In the genomic region with DNA sequence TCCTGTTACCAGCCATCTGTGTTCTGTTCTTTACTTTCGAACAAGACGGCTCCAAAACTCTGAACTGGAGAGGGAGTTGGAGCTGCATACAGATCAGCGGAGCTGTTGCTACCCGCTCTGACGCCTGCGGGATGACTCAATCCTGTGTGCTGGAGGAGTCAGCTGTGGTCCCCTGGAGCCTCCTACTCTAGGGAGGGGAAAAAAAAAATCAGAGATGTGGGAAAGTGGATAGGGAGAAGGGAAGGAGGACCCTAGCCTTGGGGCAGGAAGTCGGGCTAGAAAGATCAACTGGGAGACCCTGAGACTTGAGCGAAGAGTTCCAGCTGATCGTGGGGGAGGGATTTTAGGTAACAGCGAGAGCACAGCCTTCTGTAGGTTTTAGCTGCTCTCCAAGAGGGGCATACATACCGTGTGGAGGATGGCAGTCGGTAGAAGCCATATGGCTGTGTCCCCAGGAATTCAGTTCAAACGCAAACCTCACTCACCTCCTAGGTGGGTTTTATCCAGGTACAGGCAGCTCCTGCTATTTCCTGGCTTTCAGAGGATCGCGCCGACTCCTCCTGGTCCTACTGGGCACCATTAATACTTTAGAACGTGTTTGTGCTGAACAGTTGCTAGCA, we compare ENCODE assay signal across 8 mouse cellular contexts. TPM values are rescaled to one million over a fixed set of nuclear protein-coding genes. Genes with fewer than 3 reads are reported as not detected.
DNase-seq lines count a peak whose midpoint lies in the region; ATAC-seq and TF ChIP-seq lines count a peak whose summit lies in the region.

No protein-coding gene starts in this region.

- H3K36me3 ChIP-seq in embryonic facial prominence, embryonic 12.5 days: no peaks in the 10 kb centered on the region
- H3K36me3 ChIP-seq in heart, embryonic 13.5 days: no peaks in the 10 kb centered on the region
- no peaks in the 10 kb centered on the region for H3K36me3 ChIP-seq in lung, postnatal 0 days (ENCODE audit: insufficient read depth, low read length)

- no peak overlapping the region for H3K27ac ChIP-seq in embryonic facial prominence, embryonic 12.5 days
- H3K27ac ChIP-seq in heart, embryonic 13.5 days (replicated peaks): 0 out of 2 replicates have a peak overlapping the region, but pooled peaks have one; percentile 29
- H3K27ac ChIP-seq in lung, postnatal 0 days (ENCODE audit: low read length): no peak overlapping the region

- ATAC-seq in embryonic facial prominence, embryonic 12.5 days (ENCODE audit: insufficient number of reproducible peaks, insufficient read depth, low FRiP score, low TSS enrichment): no peak
- ATAC-seq in heart, embryonic 13.5 days (ENCODE audit: extremely low read depth, insufficient number of reproducible peaks, low FRiP score, low TSS enrichment): no peak
- ATAC-seq in lung, postnatal 0 days: peak; percentile 77
- ATAC-seq in inflammation-experienced regulatory T-cells, adult 6 months: no peak

- peak overlapping the region; percentile 29; the same call in 1 of the 2 replicates for H3K9ac ChIP-seq in embryonic facial prominence, embryonic 12.5 days
- H3K9ac ChIP-seq in heart, embryonic 13.5 days: peak overlapping the region; percentile 76
- H3K9ac ChIP-seq in lung, postnatal 0 days (replicated peaks; ENCODE audit: low read depth): 0 out of 2 replicates have a peak overlapping the region, but pooled peaks have one; percentile 19

- H3K27me3 ChIP-seq in embryonic facial prominence, embryonic 12.5 days: no peaks in the 10 kb centered on the region
- no peaks in the 10 kb centered on the region; the same call in 1 of the 2 replicates for H3K27me3 ChIP-seq in heart, embryonic 13.5 days (replicated peaks)
- H3K27me3 ChIP-seq in lung, postnatal 0 days (replicated peaks; ENCODE audit: insufficient read depth, low read length): no peaks in the 10 kb centered on the region

- peak overlapping the region; percentile 22 for H3K4me3 ChIP-seq in embryonic facial prominence, embryonic 12.5 days
- peak overlapping the region; percentile 54 for H3K4me3 ChIP-seq in heart, embryonic 13.5 days
- peak overlapping the region; percentile 16 for H3K4me3 ChIP-seq in lung, postnatal 0 days (ENCODE audit: low read depth, low read length)

- 1% methylated on average over 17 of the region's 17 CpGs for WGBS in embryonic facial prominence, embryonic 12.5 days
- whole genome bisulfite sequencing in heart, embryonic 13.5 days: under 1% methylated on average over 17 of the region's 17 CpGs
- 2% methylated on average over 17 of the region's 17 CpGs for WGBS in lung, postnatal 0 days

- no peak for TF ChIP-seq CTCF in lung, postnatal 0 days (IDR thresholded peaks at IDR 0.05)

- no peaks in the 10 kb centered on the region for H3K9me3 ChIP-seq in embryonic facial prominence, embryonic 12.5 days
- H3K9me3 ChIP-seq in heart, embryonic 13.5 days: no peaks in the 10 kb centered on the region
- H3K9me3 ChIP-seq in lung, postnatal 0 days (ENCODE audit: low read length): no peaks in the 10 kb centered on the region

- peaks cover 14% of the 10 kb centered on the region for H3K4me1 ChIP-seq in embryonic facial prominence, embryonic 12.5 days
- H3K4me1 ChIP-seq in heart, embryonic 13.5 days: peaks cover 24% of the 10 kb centered on the region
- H3K4me1 ChIP-seq in lung, postnatal 0 days (ENCODE audit: insufficient read depth, low read depth, low read length): peaks cover 9% of the 10 kb centered on the region

- H3K4me2 ChIP-seq in embryonic facial prominence, embryonic 12.5 days (replicated peaks): peak overlapping the region; percentile 72
- H3K4me2 ChIP-seq in heart, embryonic 13.5 days: peak overlapping the region; percentile 96
- H3K4me2 ChIP-seq in lung, postnatal 0 days (replicated peaks; ENCODE audit: low read depth, low read length): peak overlapping the region; percentile 53

- peak; percentile 73 for DNase-seq in 3T3-L1 (ENCODE audit: low read depth, low spot score)
- DNase-seq in adrenal gland, adult 2 months: peak; percentile 74
- peak; percentile 68 to 85 for DNase-seq in layer of hippocampus, postnatal 14 days (ENCODE audit: low spot score in 2 of 2)
- peak; percentile 73 for DNase-seq in lung, postnatal 0 days (ENCODE audit: low spot score)
- peak; percentile 86 to 92 for DNase-seq in right cerebral cortex, postnatal 10 days (ENCODE audit: low spot score in 2 of 2)

- no peak for TF ChIP-seq EP300 in lung, postnatal 0 days (IDR thresholded peaks at IDR 0.05)

RNA-seq across cellular contexts. Expression of a gene that starts 16.9 kb away (rescaled TPM):
- 10 to 100 TPM; 45.9 to 51.0 TPM for total RNA-seq in adrenal gland, adult 2 months (2021)
- 2.2 and 2.8 TPM in 2 replicates for polyA plus RNA-seq in adrenal gland, adult 2 months (2012; rRNA removed)
- polyA plus RNA-seq in embryonic facial prominence, embryonic 12.5 days (2016; fragmentation: Nextera tagmentation; extraction: Ambion mirVana): 14.9 and 15.1 TPM in 2 replicates
- 10.1 and 11.8 TPM in 2 replicates for polyA plus RNA-seq in heart, embryonic 13.5 days (2015; fragmentation: Nextera tagmentation; extraction: Ambion mirVana)
- total RNA-seq in layer of hippocampus, postnatal 14 days (2021): 100 to 1,000 TPM; 115 to 127 TPM
- polyA plus RNA-seq in lung, postnatal 0 days (2015; fragmentation: Nextera tagmentation; extraction: Ambion mirVana): 18.4 and 21.4 TPM in 2 replicates
- polyA plus RNA-seq in inflammation-experienced regulatory T-cells, adult 6 months (2017; shearing (Covaris generic)): 10 to 100 TPM; 14.8 to 21.5 (median 19.8) TPM

Comparison
In these comparisons a context has a peak if more than half of its experiments do, and no peak if none do; other contexts are left out.
1. H3K9ac ChIP-seq: peak in every context shown above with its lines; median percentile 76 in heart, embryonic 13.5 days; 29 in embryonic facial prominence, embryonic 12.5 days; 19 in lung, postnatal 0 days.